Mouse (Mus musculus): ENCODE measurements at regions not wholly inside any gene's neighbourhood (a gene's known extent, or its start where the extent isn't known, plus 50 kb on each side); places are given as distances from the start of the nearest gene placed in this dataset.
"Not testable (repeated sequence)": the region's sequence is repeated elsewhere in the genome, so short reads cannot be mapped to it uniquely, and the experiment has no call there.

- no peak for DNase-seq (ENCODE audit: low spot score)
These were observed 1446.9 kb downstream of the Zfp704 start for GRCm38 (mm10) chr3:8163030-8163429.

DNA sequence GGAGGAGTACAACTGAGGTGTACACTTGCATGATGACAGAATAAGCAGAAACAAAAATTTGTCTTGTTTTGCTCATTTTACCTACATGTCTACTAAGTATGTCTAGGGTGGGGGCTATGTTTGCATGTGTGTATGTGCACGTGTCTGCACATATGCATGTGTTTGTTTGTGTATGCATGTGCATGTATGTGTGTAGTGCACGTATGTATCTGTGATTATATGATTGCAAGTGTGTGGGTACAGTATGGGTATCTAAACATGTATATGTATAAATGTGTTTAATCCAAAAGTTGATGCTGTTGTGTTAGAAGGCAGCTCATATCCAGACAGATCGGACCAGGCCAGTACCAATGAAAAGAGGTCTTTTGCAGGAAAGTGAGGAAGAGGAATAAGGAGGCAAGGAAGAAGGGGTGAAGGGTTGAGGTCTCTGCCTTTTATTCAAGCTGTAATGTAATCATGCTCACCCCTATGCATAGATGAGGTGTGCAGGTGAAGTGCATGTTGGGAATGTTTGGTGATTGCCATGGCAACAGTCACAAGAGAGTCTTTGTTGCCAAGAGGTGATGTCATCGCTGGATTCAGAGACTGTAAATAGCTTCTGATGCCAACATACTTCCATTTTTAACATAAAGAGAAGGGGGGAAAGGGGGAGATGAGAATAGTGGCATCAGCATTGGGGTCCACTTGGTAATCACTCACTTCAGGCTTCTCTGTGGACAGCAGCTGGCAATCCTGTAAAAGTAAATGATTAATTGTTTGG, 1447.7 kb downstream of the Zfp704 start:
- no peak for DNase-seq (ENCODE audit: low spot score)

- DNase-seq (ENCODE audit: low spot score) = no peak
These were observed 1466.9 kb downstream of the Zfp704 start for GRCm38 (mm10) chr3:8143016-8143415.

- DNase-seq (ENCODE audit: low spot score) = no peak
These were observed 1467.7 kb downstream of the Zfp704 start for GRCm38 (mm10) chr3:8142190-8142589.

DNA sequence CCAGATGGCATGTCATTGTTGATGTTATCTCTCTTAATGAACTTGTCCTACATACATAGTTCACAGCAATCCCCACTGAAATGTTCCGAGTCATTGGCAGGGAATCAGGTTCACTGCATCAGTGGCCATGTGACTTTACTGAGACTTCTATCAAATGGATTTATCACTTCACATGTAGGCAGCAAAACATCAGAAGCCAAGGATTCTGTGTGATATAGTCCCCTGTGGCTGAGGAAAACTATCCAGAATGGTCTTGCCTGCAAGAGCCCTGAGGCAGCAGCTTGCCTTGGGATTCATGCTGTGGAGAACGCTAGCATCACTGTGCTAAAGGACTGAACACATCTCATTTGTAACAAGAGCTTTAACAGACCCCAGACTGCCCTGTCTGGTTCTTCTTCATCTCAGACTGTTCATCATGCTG, 1468.2 kb downstream of the Zfp704 start:
- DNase-seq (ENCODE audit: low spot score) = no peak

- DNase-seq (ENCODE audit: low spot score) = not testable (repeated sequence)
These were observed 1486.2 kb downstream of the Zfp704 start for GRCm38 (mm10) chr3:8123641-8124040.

GRCm38 (mm10) chr3:8123141-8123540, 1486.7 kb downstream of the Zfp704 start:
- DNase-seq (ENCODE audit: low spot score) = no peak

- DNase-seq (ENCODE audit: low spot score) = no peak
These were observed 1478.0 kb upstream of the 1700008P02Rik start for GRCm38 (mm10) chr3:8098291-8098690.

GRCm38 (mm10) chr3:8084749-8085148, 1464.5 kb upstream of the 1700008P02Rik start:
- no peak for DNase-seq (ENCODE audit: low spot score)

- DNase-seq (ENCODE audit: low spot score) = no peak
These were observed 1433.5 kb upstream of the 1700008P02Rik start for GRCm38 (mm10) chr3:8053711-8054110.

- no peak for DNase-seq (ENCODE audit: low spot score)
These were observed 1430.9 kb upstream of the 1700008P02Rik start for GRCm38 (mm10) chr3:8051167-8051566.

DNA sequence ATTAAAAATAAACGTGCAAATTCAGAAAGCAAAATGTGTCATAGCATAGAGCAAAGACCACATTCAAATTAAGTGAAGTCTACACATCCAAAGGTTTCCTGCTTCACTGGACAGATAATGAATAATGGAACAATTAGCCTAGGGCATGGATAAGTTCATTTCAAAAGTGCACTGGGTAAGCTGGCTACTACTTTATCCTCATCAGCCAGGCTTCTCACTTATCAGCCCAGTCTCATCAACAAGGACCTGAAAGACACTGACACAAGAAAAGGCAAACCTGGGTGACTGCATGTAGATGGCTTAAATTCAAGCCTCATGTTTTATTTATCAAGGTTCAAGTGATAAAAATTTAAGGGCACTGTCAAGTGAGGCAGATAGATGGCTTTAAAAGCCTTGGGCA, 1429.5 kb upstream of the 1700008P02Rik start:
- DNase-seq (ENCODE audit: low spot score) = no peak

DNA sequence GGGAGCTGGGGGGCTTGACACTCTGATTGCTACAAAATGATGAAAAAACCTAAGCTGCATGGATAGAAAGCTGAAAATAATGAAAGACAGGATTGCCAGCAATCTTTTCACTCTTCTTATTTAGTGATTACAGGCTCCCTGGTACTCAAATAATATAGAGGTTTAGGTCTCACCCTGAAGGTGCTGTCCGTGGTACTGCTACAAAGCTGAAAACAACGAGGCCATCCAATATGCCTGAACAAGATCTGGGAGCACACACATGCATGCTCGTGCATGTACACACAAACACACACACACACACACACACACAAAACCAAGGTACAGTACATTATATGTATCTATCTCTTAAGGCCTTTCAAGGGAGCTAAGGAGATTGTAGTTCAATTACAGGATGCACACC, 1426.1 kb upstream of the 1700008P02Rik start:
- no peak for DNase-seq (ENCODE audit: low spot score)

- DNase-seq (ENCODE audit: low spot score) = no peak
These were observed 1416.5 kb upstream of the 1700008P02Rik start for GRCm38 (mm10) chr3:8036697-8037096.

- no peak for DNase-seq (ENCODE audit: low spot score)
These were observed 1415.0 kb upstream of the 1700008P02Rik start for GRCm38 (mm10) chr3:8035091-8035729.

DNA sequence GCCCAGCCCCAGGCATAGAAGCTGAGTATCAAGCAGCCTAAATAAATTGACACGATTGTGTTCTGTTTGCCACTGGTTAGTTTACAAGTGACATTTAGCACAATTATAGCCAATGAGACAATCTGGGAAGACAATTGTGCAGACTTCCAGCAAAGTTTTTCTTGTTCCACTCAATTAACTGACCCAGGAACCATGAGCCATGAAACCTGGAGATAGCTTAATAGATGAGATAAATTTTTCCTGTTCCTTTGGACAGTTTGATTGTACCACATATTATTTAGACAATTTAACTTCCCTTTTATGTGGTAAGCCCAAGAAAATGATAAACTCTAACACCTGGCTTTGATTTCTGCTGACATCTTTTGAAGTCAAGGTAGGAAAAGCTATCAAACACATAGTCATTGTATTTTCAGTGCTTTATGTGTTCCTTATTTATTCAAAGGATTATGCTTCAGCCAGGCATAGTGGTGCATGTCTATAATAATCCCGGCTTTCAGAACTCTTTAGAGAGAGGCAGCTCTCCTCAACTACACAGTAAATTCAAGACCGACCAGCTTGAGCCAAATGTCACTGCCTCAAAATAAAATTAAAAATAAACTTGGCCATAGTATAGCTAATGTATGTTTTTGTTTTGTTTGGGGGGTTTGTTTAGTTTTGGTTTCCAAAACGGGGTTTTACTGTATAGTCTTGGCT, 1406.2 kb upstream of the 1700008P02Rik start:
- no peak for DNase-seq (ENCODE audit: low spot score)

DNA sequence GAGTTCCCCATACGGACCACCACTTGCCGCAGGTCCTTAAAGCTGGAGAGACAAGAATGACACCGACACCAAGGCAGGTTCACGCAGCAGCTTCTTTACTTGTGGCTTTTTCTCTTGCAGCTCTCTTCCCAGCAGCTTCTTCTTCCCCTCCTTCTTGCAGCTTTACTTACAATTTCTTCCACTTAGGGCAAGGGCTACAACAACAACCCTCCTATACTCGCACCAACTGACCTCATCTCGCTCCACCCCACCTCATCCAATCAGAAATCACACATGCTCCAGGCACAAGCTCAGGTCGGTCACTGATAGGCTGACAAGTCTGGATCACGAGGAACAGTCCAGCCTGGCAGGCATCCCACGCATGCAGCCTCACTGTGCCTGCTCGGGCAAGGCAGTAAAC, 1402.4 kb upstream of the 1700008P02Rik start:
- no peak for DNase-seq (ENCODE audit: low spot score)

GRCm38 (mm10) chr3:8017489-8017888, 1397.2 kb upstream of the 1700008P02Rik start:
- DNase-seq (ENCODE audit: low spot score) = no peak

DNA sequence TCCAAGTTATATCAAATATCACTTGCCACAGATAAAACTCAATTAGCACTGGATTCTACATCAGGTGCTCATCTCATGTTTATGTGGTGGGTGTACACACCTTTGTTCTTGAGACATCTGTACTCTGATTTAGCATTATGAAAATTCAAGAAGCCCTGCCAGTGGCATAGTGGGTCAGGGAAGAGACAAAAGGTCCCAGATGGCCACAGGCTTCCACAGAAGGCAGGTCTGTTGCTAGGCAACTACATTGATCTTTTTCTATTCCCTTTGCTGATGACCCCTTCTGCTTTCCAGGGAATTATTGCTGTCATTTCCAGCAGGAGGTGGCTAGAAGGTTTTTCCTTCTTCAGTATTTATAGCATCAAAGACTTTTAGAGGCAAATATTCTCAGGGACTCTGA, 1396.7 kb upstream of the 1700008P02Rik start:
- DNase-seq (ENCODE audit: low spot score) = no peak

- no peak for DNase-seq (ENCODE audit: low spot score)
These were observed 1389.7 kb upstream of the 1700008P02Rik start for GRCm38 (mm10) chr3:8009966-8010365.

DNA sequence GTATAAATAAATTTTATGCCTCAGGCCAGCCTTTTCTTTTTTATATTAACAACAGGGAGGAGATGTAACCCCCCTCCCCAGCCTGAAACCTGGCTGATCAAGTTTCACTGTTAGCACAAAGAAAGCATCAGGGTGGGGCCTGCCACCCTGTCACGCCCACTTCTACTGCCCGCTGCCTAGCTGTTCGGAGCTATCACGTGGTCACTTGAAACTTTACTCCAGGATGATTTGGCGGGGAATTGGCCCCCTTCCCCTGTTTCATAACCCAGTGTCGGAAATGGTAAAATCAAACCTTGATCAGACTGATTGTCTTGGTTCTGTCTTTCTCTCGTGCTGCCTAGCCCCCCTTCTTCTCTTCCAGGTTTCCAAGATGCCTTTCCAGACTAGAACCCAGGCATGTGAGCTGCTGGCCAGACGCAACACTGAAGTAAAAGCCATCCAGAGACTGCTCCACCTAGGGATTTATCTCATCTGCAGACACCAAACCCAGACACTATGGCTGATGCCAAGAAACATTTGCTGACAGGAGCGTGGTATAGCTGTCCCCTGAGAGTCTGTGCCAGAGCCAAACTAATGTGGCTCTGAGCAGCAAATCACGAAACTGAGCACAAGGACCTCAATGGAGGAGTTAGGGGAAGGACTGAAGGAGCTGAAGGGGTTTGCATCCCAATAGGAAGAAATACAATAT, 1386.6 kb upstream of the 1700008P02Rik start:
- DNase-seq (ENCODE audit: low spot score) = no peak

- no peak for DNase-seq (ENCODE audit: low spot score)
These were observed 1386.0 kb upstream of the 1700008P02Rik start for GRCm38 (mm10) chr3:8006273-8006672.

Data from lung, postnatal 25 days (tissue).